Mouse (Mus musculus) ES-E14 (cell line): ENCODE measurements at regions not wholly inside any gene's neighbourhood (a gene's known extent, or its start where the extent isn't known, plus 50 kb on each side); places are given as distances from the start of the nearest gene placed in this dataset.

Experiments
- ZC3H11A ChIP-seq: IDR thresholded peaks from 2 replicates; pipeline ENCODE4 v1.6.1; 2012; ENCODE audit warnings: low read depth, mild to moderate bottlenecking, inconsistent platforms, low read length, borderline replicate concordance
- ZNF384 ChIP-seq: IDR thresholded peaks from 2 replicates; pipeline ENCODE4 v1.6.1; 2012; ENCODE audit warnings: low read depth, low read length, inconsistent platforms

GRCm38 (mm10) chr1:151086111-151086859, 93.0 kb upstream of the Hmcn1 start:
- TF ChIP-seq ZNF384 (no peak), ZC3H11A (no peak)
